Mouse (Mus musculus): ENCODE results near the gene Rpl29.

Gene Rpl29

GRCm38 (mm10) chr9:106472321-106472720, 43.1 kb downstream of the Rpl29 start:
- in situ Hi-C loops (cut with MseI, MboI): no loop called here

- in situ Hi-C loops (cut with MseI, MboI): no loop called here
These were observed 44.0 kb downstream of the Rpl29 start for GRCm38 (mm10) chr9:106473081-106473752.

GRCm38 (mm10) chr9:106473753-106474105, 44.5 kb downstream of the Rpl29 start:
- in situ Hi-C loops (cut with MseI, MboI): no loop called here

GRCm38 (mm10) chr9:106474456-106474855, 45.2 kb downstream of the Rpl29 start:
- in situ Hi-C loops (cut with MseI, MboI): no loop called here

- in situ Hi-C loops (cut with MseI, MboI): no loop called here
These were observed 45.8 kb downstream of the Rpl29 start for GRCm38 (mm10) chr9:106475046-106475445.

GRCm38 (mm10) chr9:106475663-106476001, 46.4 kb downstream of the Rpl29 start, which contains the start of gene Rrp9:
Rrp9 (plus strand) TSS chr9:106475963.
- in situ Hi-C loops (cut with MseI, MboI): no loop called here

- in situ Hi-C loops (cut with MseI, MboI): no loop called here
These were observed 47.0 kb downstream of the Rpl29 start for GRCm38 (mm10) chr9:106476002-106476923.

GRCm38 (mm10) chr9:106476924-106477484, 47.8 kb downstream of the Rpl29 start, which contains the start of gene Parp3:
Parp3 (minus strand) TSS chr9:106476949.
- in situ Hi-C loops (cut with MseI, MboI): no loop called here

GRCm38 (mm10) chr9:106477649-106478048, 48.4 kb downstream of the Rpl29 start:
- in situ Hi-C loops (cut with MseI, MboI): no loop called here

- in situ Hi-C loops (cut with MseI, MboI): no loop called here
These were observed 48.8 kb downstream of the Rpl29 start for GRCm38 (mm10) chr9:106478101-106478500.

- in situ Hi-C loops (cut with MseI, MboI): no loop called here
These were observed 51.3 kb downstream of the Rpl29 start for GRCm38 (mm10) chr9:106480541-106480940.

GRCm38 (mm10) chr9:106481075-106481474, 51.8 kb downstream of the Rpl29 start:
- in situ Hi-C loops (cut with MseI, MboI): no loop called here
